Mouse (Mus musculus) telencephalon, adult 2 months (tissue): ENCODE data around the gene Grin2a.
A peak's percentile ranks its signal among the peaks of the same experiment; 100 is the strongest.

Experiments used
- DNase-seq: peaks from one replicate; pipeline ENCODE4 v3.0.0-alpha.2; 2011; ENCODE audit warnings: low read depth, low spot score

Gene Grin2a

GRCm38 (mm10) chr16:9865710-9866109, 129.7 kb downstream of the Grin2a start:
- DNase-seq = no peak

GRCm38 (mm10) chr16:9865039-9865438, 130.3 kb downstream of the Grin2a start:
- DNase-seq = no peak

GRCm38 (mm10) chr16:9857758-9858157, 137.6 kb downstream of the Grin2a start:
- DNase-seq = no peak

GRCm38 (mm10) chr16:9851265-9851988, 143.9 kb downstream of the Grin2a start:
- peak; percentile 57 for DNase-seq

- DNase-seq = peak; percentile 70
Measured at GRCm38 (mm10) chr16:9841496-9841895, 153.9 kb downstream of the Grin2a start.

- no peak for DNase-seq
Measured at GRCm38 (mm10) chr16:9836542-9836941, 158.8 kb downstream of the Grin2a start.

GRCm38 (mm10) chr16:9834236-9834635, 161.1 kb downstream of the Grin2a start:
- no peak for DNase-seq

- peak; percentile 84 for DNase-seq
Measured at GRCm38 (mm10) chr16:9825110-9825483, 170.3 kb downstream of the Grin2a start.

GRCm38 (mm10) chr16:9824436-9825109, 170.8 kb downstream of the Grin2a start:
- peak; percentile 68 for DNase-seq

- DNase-seq = no peak
Measured at GRCm38 (mm10) chr16:9823686-9824085, 171.7 kb downstream of the Grin2a start.

GRCm38 (mm10) chr16:9819508-9819907, 175.9 kb downstream of the Grin2a start:
- DNase-seq = no peak

GRCm38 (mm10) chr16:9801338-9801737, 194.0 kb downstream of the Grin2a start:
- DNase-seq = peak; percentile 86

GRCm38 (mm10) chr16:9800221-9800620, 195.1 kb downstream of the Grin2a start:
- no peak for DNase-seq

GRCm38 (mm10) chr16:9792976-9793375, 202.4 kb downstream of the Grin2a start:
- no peak for DNase-seq

GRCm38 (mm10) chr16:9786261-9786660, 209.1 kb downstream of the Grin2a start:
- no peak for DNase-seq

- no peak for DNase-seq
Measured at GRCm38 (mm10) chr16:9785821-9786220, 209.5 kb downstream of the Grin2a start.

- no peak for DNase-seq
Measured at GRCm38 (mm10) chr16:9768981-9769380, 226.4 kb downstream of the Grin2a start.

GRCm38 (mm10) chr16:9768356-9768755, 227.0 kb downstream of the Grin2a start:
- peak; percentile 86 for DNase-seq

- DNase-seq = no peak
Measured at GRCm38 (mm10) chr16:9767946-9768345, 227.4 kb downstream of the Grin2a start.

GRCm38 (mm10) chr16:9764086-9764485, 231.3 kb downstream of the Grin2a start:
- no peak for DNase-seq

GRCm38 (mm10) chr16:9760347-9760746, 235.0 kb downstream of the Grin2a start:
- no peak for DNase-seq

- no peak for DNase-seq
Measured at GRCm38 (mm10) chr16:9756849-9757248, 238.5 kb downstream of the Grin2a start.

GRCm38 (mm10) chr16:9754061-9754460, 241.3 kb downstream of the Grin2a start:
- DNase-seq = no peak
